Comparison of ENCODE assay signal across 8 mouse cellular contexts in genomic region chr17:27622611-27623359, GRCm38 (mm10). TPM values are rescaled to one million over a fixed set of nuclear protein-coding genes. Genes with fewer than 3 reads are reported as not detected.
DNase-seq lines count a peak whose midpoint lies in the region; ATAC-seq and TF ChIP-seq lines count a peak whose summit lies in the region.

No protein-coding gene starts in this region.

- no peaks in the 10 kb centered on the region for H3K9me3 ChIP-seq in forebrain, postnatal 0 days (ENCODE audit: low read length)
- H3K9me3 ChIP-seq in intestine, embryonic 16.5 days (ENCODE audit: control insufficient read depth, low read length), result 0 out of 2 replicates have a peak, but pooled peaks cover under 1% of the 10 kb centered on the region

- H3K9ac ChIP-seq in forebrain, postnatal 0 days, result peak overlapping the region; percentile 99
- peak overlapping the region; percentile 99 for H3K9ac ChIP-seq in intestine, embryonic 16.5 days (ENCODE audit: low read depth, low read length)

- WGBS in cerebellum, adult 2 months, result under 1% methylated on average over 74 of the region's 80 CpGs
- WGBS in forebrain, postnatal 0 days, result 4% methylated on average over 50 of the region's 80 CpGs
- WGBS in intestine, embryonic 16.5 days, result under 1% methylated on average over 61 of the region's 80 CpGs

- peaks cover 16% of the 10 kb centered on the region for H3K4me1 ChIP-seq in cerebellum, adult 2 months (ENCODE audit: control insufficient read depth, insufficient read depth, low read length)
- peaks cover 6% of the 10 kb centered on the region for H3K4me1 ChIP-seq in forebrain, postnatal 0 days (ENCODE audit: insufficient read depth)
- peaks cover 25% of the 10 kb centered on the region for H3K4me1 ChIP-seq in intestine, embryonic 16.5 days (ENCODE audit: control insufficient read depth, insufficient read depth, low read length)

- DNase-seq in ovary, adult 18-20 months (ENCODE audit: low spot score), result peak; percentile 19
- DNase-seq in ovary, postnatal 10 days (ENCODE audit: low spot score), result no peak
- DNase-seq in cerebellum, adult 2 months, result peak; percentile 68 to 73
- DNase-seq in forebrain, postnatal 0 days, result no peak
- DNase-seq in lung, postnatal 10 days, result peak; percentile 43
- peak; percentile 52 for DNase-seq in ovary, postnatal 36 days (ENCODE audit: low spot score)
- no peak for DNase-seq in layer of hippocampus, adult 9-10 months (ENCODE audit: low spot score)

- 0 out of 2 replicates have a peak, but pooled peaks have one; percentile 32 for TF ChIP-seq POLR2A in cerebellum, adult 2 months (IDR thresholded peaks at IDR 0.05; ENCODE audit: borderline replicate concordance, insufficient read depth, low read length)

- H3K27me3 ChIP-seq in cerebellum, adult 2 months (ENCODE audit: control insufficient read depth, insufficient read depth, low read length), result no peaks in the 10 kb centered on the region
- H3K27me3 ChIP-seq in forebrain, postnatal 0 days (ENCODE audit: insufficient read depth, low read length), result no peaks in the 10 kb centered on the region
- no peaks in the 10 kb centered on the region for H3K27me3 ChIP-seq in intestine, embryonic 16.5 days (replicated peaks; ENCODE audit: control insufficient read depth, insufficient read depth, low read length)

- H3K36me3 ChIP-seq in forebrain, postnatal 0 days (ENCODE audit: insufficient read depth), result no peaks in the 10 kb centered on the region
- H3K36me3 ChIP-seq in intestine, embryonic 16.5 days (ENCODE audit: control insufficient read depth, insufficient read depth, low read length), result no peaks in the 10 kb centered on the region; the same call in none of the 2 replicates

- peak overlapping the region; percentile 79 for H3K4me3 ChIP-seq in cerebellum, adult 2 months (replicated peaks; ENCODE audit: insufficient read depth, low read depth, low read length)
- H3K4me3 ChIP-seq in forebrain, postnatal 0 days (ENCODE audit: low read depth, low read length), result peak overlapping the region; percentile 97
- H3K4me3 ChIP-seq in intestine, embryonic 16.5 days (ENCODE audit: low read length), result peak overlapping the region; percentile 95

- H3K27ac ChIP-seq in cerebellum, adult 2 months (ENCODE audit: insufficient read depth, low read length), result peak overlapping the region; percentile 68
- H3K27ac ChIP-seq in forebrain, postnatal 0 days (ENCODE audit: low read depth, low read length), result peak overlapping the region; percentile 98
- H3K27ac ChIP-seq in intestine, embryonic 16.5 days (ENCODE audit: low read length), result peak overlapping the region; percentile 91

- ATAC-seq in forebrain, postnatal 0 days, result peak; percentile 47
- ATAC-seq in intestine, embryonic 16.5 days, result peak; percentile 60

- no peak for TF ChIP-seq CTCF in cerebellum, adult 2 months (IDR thresholded peaks at IDR 0.05; ENCODE audit: borderline replicate concordance, insufficient read depth, low read depth, low read length)
- no peak for TF ChIP-seq CTCF in forebrain, postnatal 0 days (IDR thresholded peaks at IDR 0.05; ENCODE audit: low read depth)

- peak overlapping the region; percentile 73 for H3K4me2 ChIP-seq in forebrain, postnatal 0 days (ENCODE audit: low read depth)
- peak overlapping the region; percentile 73 for H3K4me2 ChIP-seq in intestine, embryonic 16.5 days (ENCODE audit: low read depth, low read length)

RNA-seq across cellular contexts. Expression of gene Nudt3, which starts 0.5 kb away (rescaled TPM):
- 336 and 366 TPM in 2 replicates for polyA plus RNA-seq in cerebellum, adult 2 months (2012; rRNA removed)
- 324 and 329 TPM in 2 replicates for total RNA-seq in forebrain, postnatal 0 days (2014; rRNA removed)
- polyA plus RNA-seq in forebrain, postnatal 0 days (2015; fragmentation: Nextera tagmentation; extraction: Ambion mirVana), result 249 TPM in 2 replicates
- polyA plus RNA-seq in intestine, embryonic 16.5 days (2015; fragmentation: Nextera tagmentation; extraction: Ambion mirVana), result 56.6 and 57.4 TPM in 2 replicates

RNA-seq across cellular contexts. Expression of gene RPS10-NUDT3, which starts 12.2 kb away (rescaled TPM):
- 0.16 TPM in 2 replicates for polyA plus RNA-seq in cerebellum, adult 2 months (2012; rRNA removed)
- total RNA-seq in forebrain, postnatal 0 days (2014; rRNA removed), result not detected in 2 replicates
- polyA plus RNA-seq in forebrain, postnatal 0 days (2015; fragmentation: Nextera tagmentation; extraction: Ambion mirVana), result not detected in 2 replicates
- polyA plus RNA-seq in intestine, embryonic 16.5 days (2015; fragmentation: Nextera tagmentation; extraction: Ambion mirVana), result not detected in 2 replicates

RNA-seq across cellular contexts. Expression of gene Rps10, which starts 13.7 kb away (rescaled TPM):
- 479 and 488 TPM in 2 replicates for polyA plus RNA-seq in cerebellum, adult 2 months (2012; rRNA removed)
- 1,348 and 1,517 TPM in 2 replicates for total RNA-seq in forebrain, postnatal 0 days (2014; rRNA removed)
- 502 and 620 TPM in 2 replicates for polyA plus RNA-seq in forebrain, postnatal 0 days (2015; fragmentation: Nextera tagmentation; extraction: Ambion mirVana)
- 853 and 934 TPM in 2 replicates for polyA plus RNA-seq in intestine, embryonic 16.5 days (2015; fragmentation: Nextera tagmentation; extraction: Ambion mirVana)

RNA-seq across cellular contexts. Expression of gene Pacsin1, which starts 32.5 kb away (rescaled TPM):
- 228 and 244 TPM in 2 replicates for polyA plus RNA-seq in cerebellum, adult 2 months (2012; rRNA removed)
- total RNA-seq in forebrain, postnatal 0 days (2014; rRNA removed), result 29.3 and 38.7 TPM in 2 replicates
- 42.5 and 62.5 TPM in 2 replicates for polyA plus RNA-seq in forebrain, postnatal 0 days (2015; fragmentation: Nextera tagmentation; extraction: Ambion mirVana)
- 2.1 and 2.7 TPM in 2 replicates for polyA plus RNA-seq in intestine, embryonic 16.5 days (2015; fragmentation: Nextera tagmentation; extraction: Ambion mirVana)

RNA-seq across cellular contexts. Expression of gene AI413582, which starts 57.2 kb away (rescaled TPM):
- polyA plus RNA-seq in cerebellum, adult 2 months (2012; rRNA removed), result 98.9 and 104 TPM in 2 replicates
- 35.0 and 70.3 TPM in 2 replicates for total RNA-seq in forebrain, postnatal 0 days (2014; rRNA removed)
- 85.2 and 92.8 TPM in 2 replicates for polyA plus RNA-seq in forebrain, postnatal 0 days (2015; fragmentation: Nextera tagmentation; extraction: Ambion mirVana)
- polyA plus RNA-seq in intestine, embryonic 16.5 days (2015; fragmentation: Nextera tagmentation; extraction: Ambion mirVana), result 39.7 and 46.7 TPM in 2 replicates

Comparison
In these comparisons a context has a peak if more than half of its experiments do, and no peak if none do; other contexts are left out.
1. DNase-seq: peak in ovary, adult 18-20 months (single experiment), cerebellum, adult 2 months (2 of 2), lung, postnatal 10 days (single experiment) and ovary, postnatal 36 days (single experiment); none in ovary, postnatal 10 days (single experiment), forebrain, postnatal 0 days (single experiment) and layer of hippocampus, adult 9-10 months (single experiment).
2. Peak in every context shown above with its lines, with median percentiles within 50 percentile points of each other: H3K27ac ChIP-seq and H3K4me3 ChIP-seq.